Mouse (Mus musculus) Patski (cell line): ENCODE results near the gene Srd5a1. TPM values are rescaled to one million over a fixed set of nuclear protein-coding genes. Genes with fewer than 3 reads are reported as not detected.

Experiments
- ATAC-seq: fragments of 100-300 bp; one replicate; pipeline ENCODE4 v1.8.0; 2021
- CTCF ChIA-PET: fragments of 350-600 bp; sonication (Branson Sonifier 250); formaldehyde crosslinking; loops from one replicate; lab custom pipeline; 2022; ENCODE audit warnings: inconsistent platforms; lab: Charles Lee
- POLR2A ChIA-PET: fragments of 350-600 bp; sonication (Branson Sonifier 250); formaldehyde crosslinking; loops from one replicate; lab custom pipeline; 2022; ENCODE audit warnings: antibody characterized with exemption, inconsistent platforms; lab: Charles Lee
- DNase-seq: peaks from one replicate; pipeline ENCODE4 v3.0.0-alpha.2; 2011; ENCODE audit warnings: low read depth, low spot score
- H3K27me3 ChIP-seq: fragments of 371-371 bp; one replicate; pipeline ENCODE4 v1.5.1; 2021
- CTCF ChIP-seq: fragments of 100-300 bp; IDR thresholded peaks from one replicate; pipeline ENCODE4 v1.5.1; 2021
- in situ Hi-C: fragments of 300-500 bp; cut with MboI; formaldehyde crosslinking; loops from 3 replicates; pipeline ENCODE4 v1.11.1; 2018; ENCODE audit warnings: low pct_unique_long_range_greater_than_20kb, mixed read lengths
- polyA plus RNA-seq: library from polyadenylated mRNA; unstranded; gene quantifications from one replicate; pipeline ENCODE4 v1.2.3, GENCODE M21; 2021

The Srd5a1 gene
- polyA plus RNA-seq, 1 experiment from 2014 or later: 122 TPM

- CTCF ChIA-PET: interaction anchor here (1.3 kb wide), 1 partner anchor 19 kb away, joined by 6 read pairs; no protein-coding TSS in a partner anchor
- in situ Hi-C loops: loop anchor here (25.0 kb wide), 1 partner anchor 1059 kb away; no protein-coding TSS in a partner anchor
These were observed 82.7 kb downstream of the Srd5a1 start for GRCm38 (mm10) chr13:69528531-69528930.

DNA sequence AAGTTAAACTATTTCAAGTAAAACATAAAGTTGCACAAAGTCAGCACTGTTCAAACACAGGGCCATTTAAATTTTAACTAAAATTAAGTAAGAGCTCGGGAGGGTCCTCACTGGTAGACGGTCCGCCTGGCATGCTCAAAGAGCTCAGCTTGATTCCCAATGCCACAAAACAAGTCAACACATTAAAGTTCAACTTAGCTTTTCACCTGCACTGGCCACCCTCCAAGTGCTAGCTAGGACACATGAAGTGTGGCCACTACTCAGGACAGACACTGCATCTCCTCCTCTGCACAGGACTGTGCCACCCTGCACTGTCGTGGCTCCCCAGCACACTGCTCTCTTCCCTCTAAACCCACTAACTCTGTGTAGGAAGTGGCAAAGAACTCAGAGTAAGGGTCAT is 85.4 kb downstream of the Srd5a1 start:
- CTCF ChIA-PET: interaction anchor here (1.4 to 3.8 kb wide), 2 partner anchors 9 to 15 kb away, joined by 4 to 26 read pairs; no protein-coding TSS in a partner anchor
- POLR2A ChIA-PET: no interaction called here
- ATAC-seq (no peak), DNase-seq (no peak)
- in situ Hi-C loops: loop anchor here (25.0 kb wide), 1 partner anchor 1061 kb away; no protein-coding TSS in a partner anchor
- H3K27me3 ChIP-seq: no peaks in the 10 kb centered on the region
- TF ChIP-seq CTCF: no peak

More at GRCm38 (mm10) chr13:69528531-69528930, 82.7 kb downstream of the Srd5a1 start:
- no peaks in the 10 kb centered on the region for H3K27me3 ChIP-seq
- ATAC-seq (no peak), DNase-seq (no peak)
- POLR2A ChIA-PET: no interaction called here
- no peak for TF ChIP-seq CTCF

- ChIA-PET CTCF (interaction anchor here (3.8 kb wide), 1 partner anchor 14 kb away, joined by 26 read pairs; no protein-coding TSS in a partner anchor), POLR2A (no interaction called here)
- no peak for TF ChIP-seq CTCF
- in situ Hi-C loops: no loop called here
- DNase-seq (no peak), ATAC-seq (peak; percentile 61)
- no peaks in the 10 kb centered on the region for H3K27me3 ChIP-seq
These were observed 87.1 kb downstream of the Srd5a1 start for GRCm38 (mm10) chr13:69524158-69524530.

Other genes with a start within 250 kb of the Srd5a1 start
- gene Nsun2, start 77.7 kb downstream of the Srd5a1 start, polyA plus RNA-seq: 100 TPM
- 27.7 TPM for gene Tent4a, start 76.8 kb downstream of the Srd5a1 start, polyA plus RNA-seq
- gene Ube2ql1, start 128.4 kb upstream of the Srd5a1 start, polyA plus RNA-seq: 4.4 TPM
- gene Med10, start 191.0 kb upstream of the Srd5a1 start, polyA plus RNA-seq: 70.3 TPM